Mouse (Mus musculus) liver, embryonic 14.5 days (tissue): ENCODE measurements at regions not wholly inside any gene's neighbourhood (a gene's known extent, or its start where the extent isn't known, plus 50 kb on each side); places are given as distances from the start of the nearest gene placed in this dataset.

Source experiments
- CTCF ChIP-seq: IDR thresholded peaks from 2 replicates; pipeline ENCODE4 v1.5.1; 2016; ENCODE audit warnings: antibody characterized with exemption, low read depth, control low read depth
- EP300 ChIP-seq: IDR thresholded peaks from 2 replicates; pipeline ENCODE4 v1.6.1; 2016; ENCODE audit warnings: antibody characterized with exemption, low read depth

DNA sequence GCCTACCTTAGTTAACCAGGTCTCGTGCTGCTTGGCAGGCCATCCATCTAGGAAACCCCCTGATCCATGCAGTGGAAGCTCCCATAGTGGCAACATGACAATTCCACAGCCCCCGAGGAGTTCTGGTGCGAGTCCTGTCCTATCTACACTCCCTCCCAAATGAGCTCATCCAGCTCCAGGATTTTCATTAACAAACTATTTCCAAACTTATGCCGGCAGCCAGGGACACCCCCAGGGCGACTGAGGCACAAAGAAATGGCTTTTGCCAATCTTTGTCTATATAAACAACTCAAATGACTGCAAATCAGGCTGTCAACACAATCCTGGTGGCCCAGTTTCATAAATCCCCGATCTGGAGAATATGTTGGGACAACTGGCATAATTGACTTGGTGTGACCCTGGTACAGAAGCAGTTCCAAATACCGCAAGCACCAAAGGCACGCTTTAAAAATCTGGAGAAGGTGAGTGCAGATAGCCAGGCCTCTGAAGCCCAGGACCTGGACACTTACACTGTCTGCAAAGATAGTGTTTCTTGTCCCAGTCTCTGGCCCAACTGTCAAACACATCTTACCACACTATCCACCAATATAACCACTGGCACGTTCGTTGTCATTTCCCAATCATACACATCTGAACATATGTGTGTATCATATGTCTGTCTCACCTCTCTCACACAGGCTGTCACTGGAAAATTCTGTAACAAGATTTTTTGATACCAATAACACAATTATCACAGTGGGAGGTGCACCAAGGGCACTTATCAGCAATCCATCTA lies 179.9 kb downstream of the Atp6ap1l start:
- TF ChIP-seq CTCF: no peak
- no peak for TF ChIP-seq EP300
